Mouse (Mus musculus) layer of hippocampus, adult 18-20 months (tissue): ENCODE measurements around the gene Gnat1. TPM values are rescaled to one million over a fixed set of nuclear protein-coding genes. Genes with fewer than 3 reads are reported as not detected.

Source experiments
- DNase-seq, 2 experiments: peaks; one replicate each; pipeline ENCODE4 v3.0.0; 2022; ENCODE audit warnings: low spot score in 2 of 2
- total RNA-seq, 2 experiments: library from RNA; stranded (reverse); gene quantifications; 2 replicates each; pipeline ENCODE4 v1.2.3; 2021

Gene Gnat1
- total RNA-seq, 2 experiments from 2014 or later = not detected

GRCm38 (mm10) chr9:107701594-107701993 is 22.1 kb upstream of the Gnat1 start:
- DNase-seq = peak; percentile 22 to 64

GRCm38 (mm10) chr9:107700114-107700571 is 20.6 kb upstream of the Gnat1 start:
- DNase-seq = peak; percentile 45 to 65

- DNase-seq = no peak
These were observed 20.0 kb upstream of the Gnat1 start for GRCm38 (mm10) chr9:107699376-107699980.

GRCm38 (mm10) chr9:107698611-107699190 is 19.2 kb upstream of the Gnat1 start:
- no peak for DNase-seq

GRCm38 (mm10) chr9:107697811-107698521 is 18.5 kb upstream of the Gnat1 start:
- no peak for DNase-seq

GRCm38 (mm10) chr9:107696845-107697610 is 17.5 kb upstream of the Gnat1 start:
- no peak for DNase-seq

- DNase-seq = no peak
These were observed 16.6 kb upstream of the Gnat1 start for GRCm38 (mm10) chr9:107696106-107696479.

GRCm38 (mm10) chr9:107695441-107696105 is 16.1 kb upstream of the Gnat1 start:
- no peak for DNase-seq

- no peak for DNase-seq
These were observed 15.1 kb upstream of the Gnat1 start for GRCm38 (mm10) chr9:107694627-107695026.

GRCm38 (mm10) chr9:107693433-107693987 is 14.0 kb upstream of the Gnat1 start:
- no peak for DNase-seq

GRCm38 (mm10) chr9:107692785-107693184 is 13.3 kb upstream of the Gnat1 start:
- no peak for DNase-seq

- no peak for DNase-seq
These were observed 10.9 kb upstream of the Gnat1 start for GRCm38 (mm10) chr9:107690391-107690790.

- no peak for DNase-seq
These were observed 9.4 kb upstream of the Gnat1 start for GRCm38 (mm10) chr9:107688939-107689338.

GRCm38 (mm10) chr9:107688415-107688814 is 8.9 kb upstream of the Gnat1 start:
- DNase-seq = no peak

GRCm38 (mm10) chr9:107685231-107685981 is 5.9 kb upstream of the Gnat1 start:
- peak in 1 of 2 experiments; percentile 34 for DNase-seq

GRCm38 (mm10) chr9:107682405-107682804 is 2.9 kb upstream of the Gnat1 start:
- DNase-seq = no peak

- DNase-seq = no peak
These were observed 651 bp downstream of the Gnat1 start for GRCm38 (mm10) chr9:107678861-107679260.

- peak; percentile 44 to 89 for DNase-seq
These were observed 1.5 kb downstream of the Gnat1 start for GRCm38 (mm10) chr9:107677819-107678526.

- no peak for DNase-seq
These were observed 2.3 kb downstream of the Gnat1 start for GRCm38 (mm10) chr9:107677091-107677784.
